Mouse (Mus musculus) heart, embryonic 11.5 days (tissue): ENCODE data around the gene Akap6. TPM values are rescaled to one million over a fixed set of nuclear protein-coding genes. Genes with fewer than 3 reads are reported as not detected.

Source experiments
- ATAC-seq: fragments of 200-750 bp; cut with Nextera tagmentation; replicated peaks from 2 replicates; pipeline ENCODE4 v1.8.0; 2017; ENCODE audit warnings: moderate library complexity; ENCODE audit not compliant: insufficient number of reproducible peaks, low FRiP score, low TSS enrichment
- H3K27ac ChIP-seq: fragments of 300-500 bp; sonication (generic); 2 replicates; pipeline ENCODE4 v1.5.1; 2014; ENCODE audit warnings: mild to moderate bottlenecking, low read depth, low read length
- H3K27me3 ChIP-seq: fragments of 300-500 bp; sonication (generic); 2 replicates; pipeline ENCODE4 v1.6.1; 2014; ENCODE audit warnings: mild to moderate bottlenecking, low read length, mixed read lengths; ENCODE audit not compliant: control insufficient read depth, insufficient read depth
- H3K36me3 ChIP-seq: fragments of 300-500 bp; sonication (generic); 2 replicates; pipeline ENCODE4 v1.6.1; 2014; ENCODE audit warnings: mild to moderate bottlenecking, low read length, moderate library complexity, mixed read lengths; ENCODE audit not compliant: control insufficient read depth, insufficient read depth
- H3K4me1 ChIP-seq: fragments of 300-500 bp; sonication (generic); 2 replicates; pipeline ENCODE4 v1.6.1; 2014; ENCODE audit warnings: low read length; ENCODE audit not compliant: control insufficient read depth, insufficient read depth
- H3K4me2 ChIP-seq: fragments of 300-500 bp; sonication (generic); 2 replicates; pipeline ENCODE4 v1.6.1; 2014; ENCODE audit warnings: mild to moderate bottlenecking, moderate library complexity
- H3K4me3 ChIP-seq: fragments of 300-500 bp; sonication (generic); 2 replicates; pipeline ENCODE4 v1.5.1; 2014; ENCODE audit warnings: low read depth, low read length
- H3K9ac ChIP-seq: fragments of 300-500 bp; sonication (generic); 2 replicates; pipeline ENCODE4 v1.6.1; 2014; ENCODE audit warnings: mild to moderate bottlenecking, low read depth, low read length, moderate library complexity
- H3K9me3 ChIP-seq: fragments of 300-500 bp; sonication (generic); replicated peaks from 2 replicates; pipeline ENCODE4 v1.6.1; 2016; ENCODE audit warnings: low read length; ENCODE audit not compliant: control insufficient read depth
- WGBS: fragments of 180-500 bp; shearing (Covaris S2); extraction: QIAGEN DNeasy Blood & Tissue Kit; methylation state at CpG from one replicate; pipeline ENCODE4 v1.1.7; 2014; ENCODE audit not compliant: insufficient replicate concordance; 5-methylcytosine and 5-hydroxymethylcytosine counted together
- polyA plus RNA-seq: library from polyadenylated mRNA; unstranded; fragments of >200 nt; fragmentation: Nextera tagmentation; extraction: Ambion mirVana; gene quantifications from 2 replicates; pipeline ENCODE4 v1.2.1, GENCODE M21; 2014

The Akap6 gene
- polyA plus RNA-seq, 1 experiment from 2014 or later, result 6.7 TPM

DNA sequence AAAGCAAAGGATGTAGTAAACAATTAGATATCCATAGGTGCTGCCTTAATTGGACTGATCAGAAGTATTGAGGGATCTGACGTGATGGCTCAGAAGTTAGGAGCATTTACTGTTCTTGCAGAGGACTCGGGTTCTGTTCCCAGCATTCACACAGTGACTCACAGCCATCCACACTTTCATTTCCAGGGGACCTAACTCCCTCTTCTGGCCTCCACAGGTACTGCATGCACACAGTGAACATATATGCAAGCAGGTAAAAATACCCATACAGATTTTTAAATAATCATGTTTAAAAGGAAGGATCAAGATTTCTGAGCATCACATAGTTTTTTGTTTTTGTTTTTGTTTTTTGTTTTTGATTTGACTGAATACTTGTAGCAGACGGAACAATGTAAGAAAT, 235.8 kb downstream of the Akap6 start:
- Histone ChIP-seq H3K9me3 (no peaks in the 10 kb centered on the region), H3K9ac (no peak overlapping the region), H3K4me1 (no peaks in the 10 kb centered on the region), H3K4me2 (no peak overlapping the region), H3K4me3 (no peak overlapping the region), H3K36me3 (no peaks in the 10 kb centered on the region), H3K27ac (no peak overlapping the region), H3K27me3 (no peaks in the 10 kb centered on the region)
- WGBS, result 91% methylated on average over 3 of the region's 3 CpGs
- no peak for ATAC-seq

DNA sequence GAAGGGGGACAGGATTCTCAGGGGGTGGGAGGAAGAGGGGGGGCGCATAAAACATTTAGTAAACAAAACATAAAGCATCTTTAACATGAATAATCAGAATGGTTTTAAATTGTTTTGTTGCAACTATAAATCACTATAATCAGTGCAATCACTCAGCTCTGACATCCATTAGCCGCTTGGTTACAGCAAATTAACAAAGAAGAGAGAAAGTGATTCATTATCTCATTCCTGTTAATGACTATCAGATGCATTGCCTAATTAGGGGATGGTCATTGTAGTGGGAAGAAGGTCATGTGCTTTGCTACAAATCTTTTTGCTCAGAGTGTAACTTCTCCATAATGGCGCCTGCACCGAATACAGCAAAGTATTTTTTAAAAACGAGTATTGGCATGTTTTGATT, 239.6 kb downstream of the Akap6 start:
- no peak for ATAC-seq
- 80% methylated on average over 5 of the region's 5 CpGs for WGBS
- no peak overlapping the region for H3K4me2 ChIP-seq

DNA sequence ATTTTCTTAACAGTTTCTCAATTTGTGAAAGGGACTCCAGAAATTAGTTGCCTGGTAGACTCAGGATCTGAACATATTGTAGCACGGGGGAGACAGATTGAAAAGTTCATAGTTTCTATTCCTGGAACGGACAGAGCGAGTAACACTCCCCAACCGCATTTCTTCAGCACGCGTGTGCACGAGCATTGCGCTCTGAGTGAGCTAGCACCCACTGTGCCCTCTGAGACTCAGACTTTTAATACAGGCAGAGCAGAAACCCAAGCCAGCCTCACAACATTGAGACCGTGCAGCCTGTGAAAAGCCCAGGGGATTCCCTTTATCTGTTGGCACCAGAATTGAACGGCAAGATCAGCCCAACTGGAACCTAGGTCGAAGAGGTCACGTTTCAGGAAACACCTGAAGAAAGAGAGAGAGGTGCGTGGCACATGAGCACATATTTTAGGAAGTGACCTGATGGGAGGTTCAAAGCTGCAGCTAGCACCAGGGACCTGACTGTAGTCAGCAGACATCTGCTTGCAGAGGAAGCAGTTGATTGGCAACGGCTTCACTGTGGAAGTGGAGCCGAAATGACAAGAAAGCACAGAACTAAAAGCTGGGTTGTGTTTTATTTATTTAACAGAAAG, 240.3 kb downstream of the Akap6 start:
- Histone ChIP-seq H3K27ac (no peak overlapping the region), H3K9me3 (no peaks in the 10 kb centered on the region), H3K4me2 (no peak overlapping the region), H3K9ac (no peak overlapping the region), H3K4me1 (no peaks in the 10 kb centered on the region), H3K36me3 (no peaks in the 10 kb centered on the region), H3K27me3 (no peaks in the 10 kb centered on the region), H3K4me3 (no peak overlapping the region)
- no peak for ATAC-seq
- 69% methylated on average over 15 of the region's 15 CpGs for WGBS

More for the DNA sequence above, 239.6 kb downstream of the Akap6 start:
- Histone ChIP-seq H3K27ac (no peak overlapping the region), H3K9ac (no peak overlapping the region), H3K4me1 (no peaks in the 10 kb centered on the region), H3K9me3 (no peaks in the 10 kb centered on the region), H3K36me3 (no peaks in the 10 kb centered on the region), H3K4me3 (no peak overlapping the region), H3K27me3 (no peaks in the 10 kb centered on the region)

DNA sequence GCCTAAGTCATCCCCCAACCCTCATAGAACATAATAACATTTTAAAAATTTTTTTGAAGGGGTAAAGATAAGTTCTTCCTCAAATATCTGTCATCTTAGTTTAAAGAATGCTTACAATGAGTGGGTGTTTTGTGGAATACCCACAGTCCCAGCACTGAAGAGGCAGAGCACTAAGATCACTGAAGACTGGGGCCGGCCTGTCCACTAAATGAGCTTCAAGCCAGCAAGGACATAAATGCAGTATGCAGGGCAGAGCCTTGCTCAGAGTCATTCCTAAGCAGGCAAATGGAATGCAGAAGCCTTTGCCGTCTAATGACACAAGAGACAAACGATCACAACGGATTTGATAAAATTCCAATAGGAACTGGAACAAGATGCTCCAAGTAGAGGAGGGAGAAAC, 242.8 kb downstream of the Akap6 start:
- WGBS, result 63% methylated on average over 4 of the region's 4 CpGs
- H3K27ac ChIP-seq, result no peak overlapping the region
- H3K27me3 ChIP-seq, result no peaks in the 10 kb centered on the region
- H3K9me3 ChIP-seq, result no peaks in the 10 kb centered on the region
- H3K4me1 ChIP-seq, result no peaks in the 10 kb centered on the region
- no peak overlapping the region for H3K4me2 ChIP-seq
- no peaks in the 10 kb centered on the region for H3K36me3 ChIP-seq
- ATAC-seq, result no peak
- no peak overlapping the region for H3K4me3 ChIP-seq
- H3K9ac ChIP-seq, result no peak overlapping the region

DNA sequence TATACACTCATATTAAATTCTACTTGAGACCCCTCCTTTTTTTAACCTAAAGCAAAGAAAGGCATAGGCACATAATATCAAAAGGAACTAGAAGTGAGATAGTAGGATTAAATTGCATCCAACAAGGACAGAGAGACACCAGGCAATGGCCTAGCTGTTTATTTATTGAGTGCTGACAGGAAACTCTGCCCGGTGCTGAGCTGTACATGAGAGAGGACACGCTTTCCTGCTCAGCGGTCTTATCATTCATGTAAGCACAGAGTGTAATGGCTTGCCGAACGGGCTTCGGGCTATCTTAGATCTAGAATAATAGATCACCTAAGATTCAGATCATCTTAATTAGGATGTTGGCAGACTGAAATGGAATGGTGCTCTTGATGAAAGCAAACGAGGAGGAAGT, 245.1 kb downstream of the Akap6 start:
- ATAC-seq, result no peak

DNA sequence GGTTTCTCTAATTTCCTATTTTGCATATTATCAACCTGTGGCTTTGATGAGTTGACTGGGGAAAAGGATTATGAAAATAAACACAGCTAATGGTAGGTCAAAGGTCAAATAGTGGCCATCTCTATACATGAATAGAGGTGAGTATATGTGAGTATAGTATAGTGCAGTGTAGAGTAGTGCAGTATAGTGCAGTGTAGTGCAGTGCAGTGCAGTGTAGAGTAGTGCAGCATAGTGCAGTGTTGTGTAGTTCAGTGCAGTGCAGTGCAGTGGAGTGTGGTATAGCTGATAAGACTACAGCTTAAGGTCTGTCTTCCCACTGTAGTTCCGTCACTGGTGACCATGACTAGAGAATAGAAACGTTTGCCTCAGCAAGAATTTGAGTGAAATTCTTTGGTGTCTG, 245.8 kb downstream of the Akap6 start:
- H3K27ac ChIP-seq, result no peak overlapping the region
- H3K4me2 ChIP-seq, result no peak overlapping the region
- ATAC-seq, result no peak
- H3K9ac ChIP-seq, result no peak overlapping the region
- no peaks in the 10 kb centered on the region for H3K36me3 ChIP-seq
- no peaks in the 10 kb centered on the region for H3K9me3 ChIP-seq
- no peaks in the 10 kb centered on the region for H3K4me1 ChIP-seq
- no peak overlapping the region for H3K4me3 ChIP-seq
- 75% methylated on average over 2 of the region's 2 CpGs for WGBS
- no peaks in the 10 kb centered on the region for H3K27me3 ChIP-seq

More for the DNA sequence above, 245.1 kb downstream of the Akap6 start:
- H3K9me3 ChIP-seq, result no peaks in the 10 kb centered on the region
- H3K9ac ChIP-seq, result no peak overlapping the region
- H3K4me1 ChIP-seq, result no peaks in the 10 kb centered on the region
- H3K27ac ChIP-seq, result no peak overlapping the region
- no peaks in the 10 kb centered on the region for H3K36me3 ChIP-seq
- H3K4me3 ChIP-seq, result no peak overlapping the region
- H3K27me3 ChIP-seq, result no peaks in the 10 kb centered on the region
- H3K4me2 ChIP-seq, result no peak overlapping the region
- WGBS, result 40% methylated on average over 7 of the region's 7 CpGs

DNA sequence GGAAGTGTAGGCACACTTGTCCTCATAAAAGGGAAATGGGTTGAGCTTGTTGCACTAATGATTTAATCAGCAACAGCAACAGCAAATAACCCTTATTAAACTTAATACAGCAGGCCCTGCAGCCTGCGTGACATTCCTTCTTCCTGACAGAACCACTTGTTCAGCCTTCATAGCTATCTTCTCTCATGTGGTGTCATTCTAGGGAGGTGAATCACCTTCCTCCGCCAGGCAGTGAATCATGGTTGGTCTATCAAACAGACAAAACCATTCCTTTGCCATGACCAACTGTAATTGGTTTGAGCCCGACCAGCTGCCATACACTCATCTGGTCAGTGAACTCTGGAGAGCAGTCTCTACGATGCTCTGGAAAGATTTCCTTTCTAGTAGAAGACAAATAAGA, 251.5 kb downstream of the Akap6 start:
- Histone ChIP-seq H3K4me1 (no peaks in the 10 kb centered on the region), H3K27ac (no peak overlapping the region), H3K9me3 (no peaks in the 10 kb centered on the region), H3K4me3 (no peak overlapping the region), H3K36me3 (no peaks in the 10 kb centered on the region), H3K9ac (no peak overlapping the region), H3K27me3 (no peaks in the 10 kb centered on the region), H3K4me2 (no peak overlapping the region)
- 54% methylated on average over 4 of the region's 4 CpGs for WGBS
- no peak for ATAC-seq

DNA sequence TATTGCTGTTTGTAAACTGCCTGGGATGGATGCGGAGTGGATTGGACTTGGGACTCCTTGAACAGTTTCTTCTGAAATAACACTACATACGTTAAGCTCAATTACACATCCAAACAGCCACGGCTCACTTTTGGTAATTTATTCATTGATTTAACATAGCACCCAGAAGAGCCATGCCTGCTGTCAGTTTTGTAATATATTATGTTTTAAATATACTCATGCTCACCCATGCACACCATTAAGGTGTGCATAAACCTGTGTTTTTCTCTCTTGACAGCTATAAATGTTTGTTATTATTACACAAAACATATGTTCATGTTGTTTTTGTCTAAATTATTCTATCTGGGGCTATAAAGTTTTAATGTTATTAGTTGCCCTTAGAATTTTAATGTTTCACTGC, 258.4 kb downstream of the Akap6 start:
- ATAC-seq, result no peak
- Histone ChIP-seq H3K36me3 (no peaks in the 10 kb centered on the region), H3K4me2 (no peak overlapping the region), H3K4me3 (no peak overlapping the region), H3K27me3 (no peaks in the 10 kb centered on the region), H3K9me3 (no peaks in the 10 kb centered on the region), H3K4me1 (no peaks in the 10 kb centered on the region), H3K9ac (no peak overlapping the region), H3K27ac (no peak overlapping the region)
- 85% methylated on average over 3 of the region's 3 CpGs for WGBS

DNA sequence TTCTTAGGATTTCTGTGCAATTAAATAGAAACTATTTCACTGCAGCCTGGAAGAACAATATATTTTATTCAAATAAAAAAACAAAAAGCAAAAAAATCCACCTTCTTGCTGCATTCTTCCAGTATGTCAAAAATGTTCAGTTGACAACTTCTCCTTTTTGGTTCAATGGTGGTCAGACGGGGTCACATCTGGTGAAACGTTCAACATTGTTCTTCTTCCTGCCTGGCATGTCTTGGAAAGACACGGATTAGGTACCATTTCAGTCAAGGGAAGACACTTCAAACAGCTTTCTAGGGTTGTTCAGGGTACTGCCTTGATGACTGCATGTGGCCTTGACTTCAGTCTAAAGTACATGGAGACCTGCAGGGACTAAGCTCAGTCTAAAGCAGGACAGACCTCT, 258.8 kb downstream of the Akap6 start:
- H3K27me3 ChIP-seq, result no peaks in the 10 kb centered on the region
- no peaks in the 10 kb centered on the region for H3K9me3 ChIP-seq
- H3K9ac ChIP-seq, result no peak overlapping the region
- no peak overlapping the region for H3K4me2 ChIP-seq
- no peaks in the 10 kb centered on the region for H3K36me3 ChIP-seq
- H3K4me3 ChIP-seq, result no peak overlapping the region
- WGBS, result 60% methylated on average over 3 of the region's 3 CpGs
- ATAC-seq, result no peak
- H3K4me1 ChIP-seq, result no peaks in the 10 kb centered on the region
- no peak overlapping the region for H3K27ac ChIP-seq
